ENCODE assay signal across 8 mouse cellular contexts in the genomic region with DNA sequence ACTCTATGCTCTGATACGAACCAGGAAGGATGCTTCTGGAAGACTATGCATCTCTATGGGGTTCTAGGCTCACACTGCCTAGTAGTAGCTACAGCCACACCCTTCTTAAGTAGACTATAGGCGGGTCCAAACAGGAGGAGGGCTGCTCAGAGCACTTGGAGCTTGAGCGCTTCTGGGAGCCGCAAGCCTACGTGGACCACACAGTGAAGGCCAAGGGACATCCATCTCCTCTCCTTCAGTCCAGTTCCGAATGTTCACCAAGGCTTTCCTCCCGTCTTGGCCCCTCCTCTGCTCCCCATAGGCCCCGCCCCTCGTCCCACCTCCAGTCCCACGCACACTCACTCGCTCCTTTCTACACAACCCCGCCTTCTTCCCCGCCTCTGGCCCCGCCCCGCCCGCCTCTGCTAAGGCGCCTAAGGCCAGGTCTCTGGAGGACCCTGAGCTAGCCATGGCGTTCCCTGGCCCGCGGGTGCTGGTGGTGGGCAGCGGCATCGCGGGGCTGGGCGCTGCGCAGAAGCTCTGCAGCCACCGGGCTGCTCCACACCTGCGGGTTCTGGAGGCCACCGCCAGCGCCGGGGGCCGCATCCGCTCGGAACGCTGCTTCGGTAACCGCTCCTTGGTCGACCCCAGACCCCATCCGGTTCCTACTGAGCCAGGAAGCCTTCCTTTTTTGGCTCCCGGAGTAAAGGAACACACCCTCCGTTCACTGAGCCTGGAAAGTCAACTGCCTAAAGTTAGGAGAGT. TPM values are rescaled to one million over a fixed set of nuclear protein-coding genes. Genes with fewer than 3 reads are reported as not detected.
DNase-seq lines count a peak whose midpoint lies in the region; ATAC-seq lines count a peak whose summit lies in the region.

No protein-coding gene starts in this region.

- no peaks in the 10 kb centered on the region for H3K27me3 ChIP-seq in hindbrain, embryonic 12.5 days

- peak; percentile 93 for DNase-seq in R1 (ENCODE audit: low read depth, low spot score)
- DNase-seq in cerebellum, postnatal 14 days: peak; percentile 92 to 94
- DNase-seq in frontal cortex, postnatal 10 days (ENCODE audit: low spot score in 2 of 2): peak; percentile 85 to 86
- DNase-seq in layer of hippocampus, postnatal 14 days (ENCODE audit: low spot score in 2 of 2): peak; percentile 75 to 88
- DNase-seq in lung, postnatal 10 days: peak; percentile 98
- DNase-seq in ovary, postnatal 14 days (ENCODE audit: low spot score): peak; percentile 87
- peak; percentile 84 to 85 for DNase-seq in thymus, postnatal 10 days (ENCODE audit: low spot score in 2 of 2)

- peak overlapping the region; percentile 41; the same call in 1 of the 2 replicates for H3K27ac ChIP-seq in hindbrain, embryonic 12.5 days

- H3K4me2 ChIP-seq in hindbrain, embryonic 12.5 days (replicated peaks): peak overlapping the region; percentile 88

- H3K36me3 ChIP-seq in hindbrain, embryonic 12.5 days: peaks cover 7% of the 10 kb centered on the region; the same call in 1 of the 2 replicates

- peak overlapping the region; percentile 84 for H3K9ac ChIP-seq in hindbrain, embryonic 12.5 days

- ATAC-seq in hindbrain, embryonic 12.5 days (ENCODE audit: low FRiP score): peak; percentile 97

- WGBS in hindbrain, embryonic 12.5 days: under 1% methylated on average over 40 of the region's 40 CpGs

- H3K9me3 ChIP-seq in hindbrain, embryonic 12.5 days (replicated peaks): no peaks in the 10 kb centered on the region

- peak overlapping the region; percentile 71 for H3K4me3 ChIP-seq in hindbrain, embryonic 12.5 days

- H3K4me1 ChIP-seq in hindbrain, embryonic 12.5 days: peaks cover 5% of the 10 kb centered on the region; the same call in 1 of the 2 replicates

RNA-seq across cellular contexts. Expression of a gene that starts 9.2 kb away (rescaled TPM):
- 134 and 148 TPM in 2 replicates for polyA plus RNA-seq in hindbrain, embryonic 12.5 days (2016; fragmentation: Nextera tagmentation; extraction: Ambion mirVana)
- 10 to 100 TPM; 52.6 to 56.0 TPM for total RNA-seq in layer of hippocampus, postnatal 14 days (2021)

RNA-seq across cellular contexts. Expression of a gene that starts 9.9 kb away (rescaled TPM):
- polyA plus RNA-seq in hindbrain, embryonic 12.5 days (2016; fragmentation: Nextera tagmentation; extraction: Ambion mirVana): 12.9 and 18.1 TPM in 2 replicates
- 1 to 10 TPM; 3.8 to 6.1 TPM for total RNA-seq in layer of hippocampus, postnatal 14 days (2021)

RNA-seq across cellular contexts. Expression of a gene that starts 11.9 kb away (rescaled TPM):
- 24.5 and 25.7 TPM in 2 replicates for polyA plus RNA-seq in hindbrain, embryonic 12.5 days (2016; fragmentation: Nextera tagmentation; extraction: Ambion mirVana)
- 10 to 100 TPM; 21.8 to 23.6 TPM for total RNA-seq in layer of hippocampus, postnatal 14 days (2021)

RNA-seq across cellular contexts. Expression of a gene that starts 23.2 kb away (rescaled TPM):
- 21.8 and 24.7 TPM in 2 replicates for polyA plus RNA-seq in hindbrain, embryonic 12.5 days (2016; fragmentation: Nextera tagmentation; extraction: Ambion mirVana)
- 10 to 100 TPM; 37.6 to 37.8 TPM for total RNA-seq in layer of hippocampus, postnatal 14 days (2021)

RNA-seq across cellular contexts. Expression of a gene that starts 29.2 kb away (rescaled TPM):
- polyA plus RNA-seq in hindbrain, embryonic 12.5 days (2016; fragmentation: Nextera tagmentation; extraction: Ambion mirVana): 3.3 and 4.6 TPM in 2 replicates
- total RNA-seq in layer of hippocampus, postnatal 14 days (2021): 100 to 1,000 TPM; 192 to 199 TPM

Comparison
In these comparisons a context has a peak if more than half of its experiments do, and no peak if none do; other contexts are left out.
1. Peak in every context shown above with its lines: DNase-seq, ATAC-seq, H3K4me3 ChIP-seq and H3K27ac ChIP-seq.